Mouse (Mus musculus): ENCODE measurements at regions not wholly inside any gene's neighbourhood (a gene's known extent, or its start where the extent isn't known, plus 50 kb on each side); places are given as distances from the start of the nearest gene placed in this dataset.
A peak's percentile ranks its signal among the peaks of the same experiment; 100 is the strongest.

GRCm38 (mm10) chr9:112014796-112015195, 220.9 kb downstream of the Arpp21 start:
- ATAC-seq (replicated peaks; ENCODE audit: low FRiP score), result no peak
- 68% methylated on average over 6 of the region's 6 CpGs for WGBS

DNA sequence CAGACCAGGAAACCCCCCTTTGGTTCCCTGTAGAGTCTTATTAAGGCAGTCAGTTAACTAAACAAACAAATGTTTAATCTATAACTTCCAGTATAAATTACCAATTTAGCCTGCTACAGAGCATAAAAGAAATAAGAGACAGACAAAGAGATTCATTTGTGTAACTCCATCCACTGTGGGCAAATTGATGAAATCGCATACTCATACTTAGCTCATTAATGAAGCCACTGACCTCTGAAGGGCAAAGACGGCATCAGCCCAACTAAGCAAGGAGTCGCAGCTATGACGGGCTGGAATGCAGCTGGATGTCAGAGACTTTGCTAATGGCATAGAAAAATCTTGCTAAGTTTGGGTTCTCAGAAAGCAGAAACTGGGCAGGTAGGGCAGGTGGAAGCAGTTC, 241.3 kb downstream of the Arpp21 start:
- WGBS, result 36% methylated on average over 4 of the region's 4 CpGs
- Histone ChIP-seq H3K27ac (no peak overlapping the region), H3K4me2 (no peak overlapping the region), H3K4me3 (replicated peaks) (no peak overlapping the region), H3K36me3 (no peaks in the 10 kb centered on the region), H3K27me3 (no peaks in the 10 kb centered on the region), H3K4me1 (peaks cover 8% of the 10 kb centered on the region; the same call in 1 of the 2 replicates), H3K9ac (no peak overlapping the region), H3K9me3 (replicated peaks) (no peaks in the 10 kb centered on the region)
- 0 out of 2 replicates have a peak, but pooled peaks have one; percentile 40 for ATAC-seq (replicated peaks; ENCODE audit: low FRiP score)

More at GRCm38 (mm10) chr9:112014796-112015195, 220.9 kb downstream of the Arpp21 start:
- no peak overlapping the region for H3K9ac ChIP-seq
- H3K9me3 ChIP-seq (replicated peaks), result no peaks in the 10 kb centered on the region
- H3K4me2 ChIP-seq, result no peak overlapping the region
- no peaks in the 10 kb centered on the region for H3K36me3 ChIP-seq
- no peak overlapping the region for H3K4me3 ChIP-seq (replicated peaks)
- H3K27ac ChIP-seq, result no peak overlapping the region
- no peaks in the 10 kb centered on the region for H3K4me1 ChIP-seq
- H3K27me3 ChIP-seq, result no peaks in the 10 kb centered on the region

- H3K27me3 ChIP-seq, result no peaks in the 10 kb centered on the region
- WGBS, result 31% methylated on average over 4 of the region's 4 CpGs
- no peak overlapping the region for H3K4me3 ChIP-seq (replicated peaks)
- H3K36me3 ChIP-seq, result no peaks in the 10 kb centered on the region
- no peak overlapping the region for H3K27ac ChIP-seq
- ATAC-seq (replicated peaks; ENCODE audit: low FRiP score), result peak; percentile 69
- no peak overlapping the region for H3K9ac ChIP-seq
- H3K4me1 ChIP-seq, result peaks cover 8% of the 10 kb centered on the region; the same call in 1 of the 2 replicates
- no peaks in the 10 kb centered on the region for H3K9me3 ChIP-seq (replicated peaks)
- no peak overlapping the region for H3K4me2 ChIP-seq
These were observed 241.9 kb downstream of the Arpp21 start for GRCm38 (mm10) chr9:111993844-111994243.

GRCm38 (mm10) chr9:111990060-111990459, 245.7 kb downstream of the Arpp21 start:
- H3K36me3 ChIP-seq, result no peaks in the 10 kb centered on the region
- H3K4me1 ChIP-seq, result peaks cover 8% of the 10 kb centered on the region; the same call in 1 of the 2 replicates
- no peak for ATAC-seq (replicated peaks; ENCODE audit: low FRiP score)
- no peak overlapping the region for H3K4me2 ChIP-seq
- H3K4me3 ChIP-seq (replicated peaks), result no peak overlapping the region
- no peak overlapping the region for H3K9ac ChIP-seq
- 89% methylated on average over 3 of the region's 3 CpGs for WGBS
- H3K27ac ChIP-seq, result no peak overlapping the region
- no peaks in the 10 kb centered on the region for H3K27me3 ChIP-seq
- no peaks in the 10 kb centered on the region for H3K9me3 ChIP-seq (replicated peaks)

DNA sequence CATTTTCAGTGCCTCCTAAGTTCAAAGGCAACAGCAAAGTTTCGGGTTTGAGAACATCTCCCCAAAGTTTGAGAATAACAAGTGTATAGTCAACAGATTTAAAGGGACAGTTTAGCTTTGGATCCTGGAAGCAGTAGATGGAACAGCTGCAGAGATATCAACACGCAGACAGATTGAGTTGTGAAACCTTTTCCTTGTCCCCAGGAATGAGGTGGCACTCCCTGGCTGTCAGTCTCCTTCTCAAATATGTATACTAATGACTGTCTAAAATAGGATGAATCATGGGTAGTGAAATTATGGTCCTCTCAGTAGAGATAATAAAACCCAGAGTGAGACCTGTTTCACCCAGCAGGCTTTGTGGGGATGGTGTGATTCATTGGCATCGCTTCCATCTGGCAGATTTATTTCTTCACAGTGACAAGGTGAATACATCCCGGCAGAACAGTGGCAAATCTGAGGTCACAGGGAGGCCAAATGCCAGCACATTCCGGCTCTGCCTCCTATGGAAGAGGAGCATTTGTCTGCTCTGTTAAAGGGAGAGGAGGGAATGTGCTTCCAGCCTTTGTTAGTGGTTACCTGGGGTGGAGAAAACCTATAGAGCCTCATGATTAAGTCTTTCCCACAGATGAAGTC, 272.2 kb downstream of the Arpp21 start:
- H3K36me3 ChIP-seq, result no peaks in the 10 kb centered on the region
- H3K9me3 ChIP-seq (replicated peaks), result no peaks in the 10 kb centered on the region
- no peak for ATAC-seq (replicated peaks; ENCODE audit: low FRiP score)
- no peaks in the 10 kb centered on the region for H3K27me3 ChIP-seq
- no peak overlapping the region for H3K4me2 ChIP-seq
- H3K4me1 ChIP-seq, result no peaks in the 10 kb centered on the region
- no peak overlapping the region for H3K4me3 ChIP-seq (replicated peaks)
- H3K9ac ChIP-seq, result no peak overlapping the region
- H3K27ac ChIP-seq, result no peak overlapping the region
- WGBS, result 15% methylated on average over 5 of the region's 5 CpGs

DNA sequence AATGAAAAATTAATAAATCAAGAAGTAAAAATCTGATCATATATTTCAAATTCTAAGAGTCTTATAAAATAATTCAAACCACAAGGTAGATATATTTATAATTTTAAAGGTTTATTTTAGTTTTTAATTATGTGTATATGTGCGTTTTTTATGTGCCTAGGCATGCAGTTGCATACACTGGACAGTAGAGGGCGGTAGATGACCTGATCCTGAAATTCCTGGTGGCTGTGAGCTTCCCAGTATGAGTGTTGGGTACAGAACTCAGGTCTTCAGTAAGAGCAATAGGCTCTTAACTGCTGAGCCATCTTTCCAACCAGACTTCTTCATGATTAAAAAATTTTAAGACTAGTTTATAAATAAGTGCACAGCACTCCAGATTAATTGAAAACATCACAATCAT, 267.7 kb upstream of the Stac start:
- Histone ChIP-seq H3K4me3 (replicated peaks) (no peak overlapping the region), H3K27ac (no peak overlapping the region), H3K27me3 (no peaks in the 10 kb centered on the region), H3K9me3 (replicated peaks) (no peaks in the 10 kb centered on the region), H3K36me3 (no peaks in the 10 kb centered on the region), H3K4me1 (no peaks in the 10 kb centered on the region), H3K4me2 (no peak overlapping the region), H3K9ac (no peak overlapping the region)
- WGBS, result 55% methylated on average over 2 of the region's 2 CpGs
- no peak for ATAC-seq (replicated peaks; ENCODE audit: low FRiP score)

GRCm38 (mm10) chr9:111939271-111940067, 249.3 kb upstream of the Stac start:
- ATAC-seq (replicated peaks; ENCODE audit: low FRiP score), result 0 out of 2 replicates have a peak, but pooled peaks have one; percentile 36
- Histone ChIP-seq H3K9ac (no peak overlapping the region), H3K4me3 (replicated peaks) (no peak overlapping the region), H3K27ac (no peak overlapping the region), H3K4me2 (no peak overlapping the region), H3K4me1 (no peaks in the 10 kb centered on the region), H3K27me3 (no peaks in the 10 kb centered on the region), H3K9me3 (replicated peaks) (no peaks in the 10 kb centered on the region), H3K36me3 (no peaks in the 10 kb centered on the region)
- WGBS, result 47% methylated on average over 8 of the region's 8 CpGs

- no peak overlapping the region for H3K4me2 ChIP-seq
- H3K27me3 ChIP-seq, result no peaks in the 10 kb centered on the region
- H3K9ac ChIP-seq, result no peak overlapping the region
- H3K4me3 ChIP-seq (replicated peaks), result no peak overlapping the region
- H3K36me3 ChIP-seq, result no peaks in the 10 kb centered on the region
- ATAC-seq (replicated peaks; ENCODE audit: low FRiP score), result no peak
- no peaks in the 10 kb centered on the region for H3K4me1 ChIP-seq
- WGBS, result 86% methylated on average over 6 of the region's 6 CpGs
- no peaks in the 10 kb centered on the region for H3K9me3 ChIP-seq (replicated peaks)
- H3K27ac ChIP-seq, result no peak overlapping the region
These were observed 242.3 kb upstream of the Stac start for GRCm38 (mm10) chr9:111932455-111932854.

DNA sequence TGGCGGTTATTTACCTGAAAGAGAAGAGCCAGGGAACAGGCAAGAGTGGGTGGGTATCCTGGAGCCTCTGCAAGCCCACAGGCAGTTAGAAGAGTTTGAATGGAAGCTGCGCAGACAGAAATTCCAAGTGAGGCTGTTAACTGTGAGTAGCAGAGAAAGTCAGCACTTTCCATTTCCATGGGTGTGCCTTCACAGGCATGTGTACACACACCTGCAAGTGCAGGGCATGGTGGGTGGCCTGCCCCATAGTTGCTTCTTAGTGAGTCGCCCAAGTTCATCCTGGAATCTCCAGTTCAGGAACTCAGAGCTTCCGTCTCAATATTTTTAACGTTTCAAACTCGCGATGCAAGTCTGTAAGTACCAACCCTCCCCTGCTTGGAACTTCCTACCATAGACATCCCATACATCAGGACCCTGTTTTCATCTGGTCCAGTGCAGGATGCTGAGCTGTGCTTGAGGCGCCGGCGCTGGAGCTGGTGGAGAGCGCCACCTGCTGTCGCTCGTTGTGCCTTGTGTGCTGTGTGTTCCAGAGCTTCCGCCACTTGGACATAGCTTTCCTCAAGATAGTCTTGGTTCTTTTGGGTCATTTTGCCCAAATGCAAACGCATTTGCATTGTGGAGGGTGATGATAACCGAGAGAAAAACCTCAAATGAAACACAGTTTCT, 228.3 kb upstream of the Stac start:
- Histone ChIP-seq H3K4me3 (replicated peaks) (no peak overlapping the region), H3K4me1 (no peaks in the 10 kb centered on the region), H3K9me3 (replicated peaks) (no peaks in the 10 kb centered on the region), H3K27me3 (no peaks in the 10 kb centered on the region), H3K27ac (no peak overlapping the region), H3K36me3 (no peaks in the 10 kb centered on the region), H3K4me2 (no peak overlapping the region), H3K9ac (no peak overlapping the region)
- peak; percentile 74; the same call in 1 of the 2 replicates for ATAC-seq (replicated peaks; ENCODE audit: low FRiP score)
- WGBS, result 18% methylated on average over 16 of the region's 16 CpGs

GRCm38 (mm10) chr9:111916684-111917535, 226.8 kb upstream of the Stac start:
- Histone ChIP-seq H3K9me3 (replicated peaks) (no peaks in the 10 kb centered on the region), H3K27ac (no peak overlapping the region), H3K4me2 (0 out of 2 replicates have a peak overlapping the region, but pooled peaks have one; percentile 27), H3K4me1 (no peaks in the 10 kb centered on the region), H3K4me3 (replicated peaks) (no peak overlapping the region), H3K9ac (no peak overlapping the region), H3K27me3 (no peaks in the 10 kb centered on the region), H3K36me3 (no peaks in the 10 kb centered on the region)
- ATAC-seq (replicated peaks; ENCODE audit: low FRiP score), result peak; percentile 64
- WGBS, result 33% methylated on average over 17 of the region's 17 CpGs

GRCm38 (mm10) chr9:111908806-111909205, 218.7 kb upstream of the Stac start:
- no peak for ATAC-seq (replicated peaks; ENCODE audit: low FRiP score)
- H3K4me3 ChIP-seq (replicated peaks), result no peak overlapping the region
- H3K27me3 ChIP-seq, result no peaks in the 10 kb centered on the region
- H3K9ac ChIP-seq, result no peak overlapping the region
- no peaks in the 10 kb centered on the region for H3K9me3 ChIP-seq (replicated peaks)
- H3K4me1 ChIP-seq, result no peaks in the 10 kb centered on the region
- no peak overlapping the region for H3K27ac ChIP-seq
- no peaks in the 10 kb centered on the region for H3K36me3 ChIP-seq
- 74% methylated on average over 4 of the region's 4 CpGs for WGBS
- H3K4me2 ChIP-seq, result no peak overlapping the region
